Mouse (Mus musculus) limb, embryonic 14.5 days (tissue): Measurements from ENCODE around the gene Ranbp1. TPM values are rescaled to one million over a fixed set of nuclear protein-coding genes. Genes with fewer than 3 reads are reported as not detected.

Experiments
- ATAC-seq: fragments of 200-750 bp; cut with Nextera tagmentation; 2 replicates; pipeline ENCODE4 v1.8.0; 2017; ENCODE audit warnings: low read depth, moderate number of reproducible peaks, moderate TSS enrichment; ENCODE audit not compliant: low FRiP score
- DNase-seq: peaks from one replicate; pipeline ENCODE4 v3.0.0-alpha.2; 2015; ENCODE audit warnings: low spot score
- H3K27ac ChIP-seq: fragments of 300-500 bp; sonication (generic); replicated peaks from 2 replicates; pipeline ENCODE4 v1.5.1; 2014; ENCODE audit warnings: low read depth, mild to moderate bottlenecking, low read length, moderate library complexity, mixed read lengths
- H3K27me3 ChIP-seq: fragments of 300-500 bp; sonication (generic); 2 replicates; pipeline ENCODE4 v1.6.1; 2014; ENCODE audit warnings: low read length, mixed read lengths; ENCODE audit not compliant: control insufficient read depth, insufficient read depth
- H3K36me3 ChIP-seq: fragments of 300-500 bp; sonication (generic); 2 replicates; pipeline ENCODE4 v1.6.1; 2014; ENCODE audit warnings: mild to moderate bottlenecking, low read length, moderate library complexity, mixed read lengths; ENCODE audit not compliant: control insufficient read depth, insufficient read depth
- H3K4me1 ChIP-seq: fragments of 300-500 bp; sonication (generic); 2 replicates; pipeline ENCODE4 v1.6.1; 2014; ENCODE audit warnings: antibody characterized with exemption, low read length, mixed read lengths; ENCODE audit not compliant: control insufficient read depth, insufficient read depth
- H3K4me2 ChIP-seq: fragments of 300-500 bp; sonication (generic); replicated peaks from 2 replicates; pipeline ENCODE4 v1.6.1; 2014; ENCODE audit warnings: low read depth, mild to moderate bottlenecking, low read length, moderate library complexity; ENCODE audit not compliant: severe bottlenecking
- H3K4me3 ChIP-seq: fragments of 300-500 bp; sonication (generic); replicated peaks from 2 replicates; pipeline ENCODE4 v1.5.1; 2014; ENCODE audit warnings: low read length
- H3K9ac ChIP-seq: fragments of 300-500 bp; sonication (generic); 2 replicates; pipeline ENCODE4 v1.6.1; 2014; ENCODE audit warnings: mild to moderate bottlenecking, low read depth, low read length, moderate library complexity; ENCODE audit not compliant: severe bottlenecking
- H3K9me3 ChIP-seq: fragments of 300-500 bp; sonication (generic); 2 replicates; pipeline ENCODE4 v1.6.1; 2016; ENCODE audit warnings: low read length; ENCODE audit not compliant: control insufficient read depth
- POLR2A ChIP-seq: fragments of 200-500 bp; IDR thresholded peaks from 2 replicates; pipeline ENCODE4 v1.8.0; 2012; ENCODE audit warnings: inconsistent platforms, mild to moderate bottlenecking, moderate library complexity, borderline replicate concordance; ENCODE audit not compliant: insufficient read depth, insufficient read length; ENCODE audit errors: extremely low read depth
- WGBS: fragments of 180-500 bp; shearing (Covaris S2); extraction: QIAGEN DNeasy Blood & Tissue Kit; methylation state at CpG from one replicate; pipeline ENCODE4 v1.1.7; 2014; 5-methylcytosine and 5-hydroxymethylcytosine counted together
- polyA plus RNA-seq, 2 experiments: library from polyadenylated mRNA; depleted of rRNA in 1 of 2; stranded (reverse) in 1 of 2; unstranded in 1 of 2; fragments of >200 nt; fragmentation: Nextera tagmentation in 1 of 2; extraction: Ambion mirVana in 1 of 2; gene quantifications; 2 replicates each; pipeline versions ENCODE4 v1.2.1 to v1.2.3; 2012 to 2014

The Ranbp1 gene
- polyA plus RNA-seq, 2 experiments, result 276 to 542 TPM

GRCm38 (mm10) chr16:18275166-18275565 lies 26.6 kb upstream of the Ranbp1 start:
- no peak overlapping the region for H3K4me2 ChIP-seq
- WGBS, result 71% methylated on average over 2 of the region's 2 CpGs
- H3K27me3 ChIP-seq, result no peaks in the 10 kb centered on the region
- no peak for TF ChIP-seq POLR2A
- no peak overlapping the region for H3K4me3 ChIP-seq
- H3K36me3 ChIP-seq, result peaks cover 93% of the 10 kb centered on the region
- H3K9me3 ChIP-seq, result no peaks in the 10 kb centered on the region
- H3K4me1 ChIP-seq, result no peaks in the 10 kb centered on the region
- H3K9ac ChIP-seq, result no peak overlapping the region
- no peak overlapping the region for H3K27ac ChIP-seq
- no peak for DNase-seq
- no peak for ATAC-seq

- Histone ChIP-seq H3K27ac (no peak overlapping the region), H3K4me2 (no peak overlapping the region), H3K9ac (no peak overlapping the region), H3K9me3 (no peaks in the 10 kb centered on the region), H3K4me3 (no peak overlapping the region), H3K27me3 (no peaks in the 10 kb centered on the region), H3K4me1 (no peaks in the 10 kb centered on the region), H3K36me3 (peaks cover 94% of the 10 kb centered on the region)
- 92% methylated on average over 5 of the region's 5 CpGs for WGBS
- ATAC-seq (no peak), DNase-seq (no peak)
- no peak for TF ChIP-seq POLR2A
These were observed 19.6 kb upstream of the Ranbp1 start for GRCm38 (mm10) chr16:18268182-18268581.

GRCm38 (mm10) chr16:18265024-18265423 lies 16.5 kb upstream of the Ranbp1 start:
- Histone ChIP-seq H3K4me3 (no peak overlapping the region), H3K9ac (no peak overlapping the region), H3K27me3 (no peaks in the 10 kb centered on the region), H3K4me2 (no peak overlapping the region), H3K36me3 (peaks cover 90% of the 10 kb centered on the region), H3K4me1 (no peaks in the 10 kb centered on the region), H3K27ac (no peak overlapping the region), H3K9me3 (no peaks in the 10 kb centered on the region)
- DNase-seq (no peak), ATAC-seq (no peak)
- no peak for TF ChIP-seq POLR2A
- 78% methylated on average over 2 of the region's 2 CpGs for WGBS

- WGBS, result 96% methylated on average over 2 of the region's 2 CpGs
- H3K9me3 ChIP-seq, result no peaks in the 10 kb centered on the region
- H3K27me3 ChIP-seq, result no peaks in the 10 kb centered on the region
- H3K4me3 ChIP-seq, result no peak within 1 kb of the TSS
- DNase-seq (no peak), ATAC-seq (no peak)
- H3K4me1 ChIP-seq, result no peaks in the 10 kb centered on the region
- H3K36me3 ChIP-seq, result peaks cover 93% of the 10 kb centered on the region
- H3K4me2 ChIP-seq, result no peak within 1 kb of the TSS
- no peak within 1 kb of the TSS for H3K27ac ChIP-seq
- TF ChIP-seq POLR2A, result no peak
- no peak within 1 kb of the TSS for H3K9ac ChIP-seq
These were observed 9.7 kb upstream of the Ranbp1 start, which contains the start of gene Gm49776 for GRCm38 (mm10) chr16:18258221-18258620. Gene Gm49776, minus strand, starts transcription at chr16:18258321.

GRCm38 (mm10) chr16:18253866-18254265 lies 5.3 kb upstream of the Ranbp1 start:
- no peak overlapping the region for H3K4me2 ChIP-seq
- H3K36me3 ChIP-seq, result peaks cover 80% of the 10 kb centered on the region
- no peak overlapping the region for H3K4me3 ChIP-seq
- WGBS, result 82% methylated on average over 1 of the region's 1 CpGs
- H3K9me3 ChIP-seq, result no peaks in the 10 kb centered on the region
- no peak overlapping the region for H3K9ac ChIP-seq
- H3K27me3 ChIP-seq, result no peaks in the 10 kb centered on the region
- no peak for TF ChIP-seq POLR2A
- H3K4me1 ChIP-seq, result peaks cover 16% of the 10 kb centered on the region; the same call in 1 of the 2 replicates
- DNase-seq, result no peak
- H3K27ac ChIP-seq, result no peak overlapping the region
- no peak for ATAC-seq

GRCm38 (mm10) chr16:18252736-18253135 lies 4.2 kb upstream of the Ranbp1 start:
- Histone ChIP-seq H3K9ac (no peak overlapping the region), H3K4me2 (no peak overlapping the region), H3K36me3 (peaks cover 70% of the 10 kb centered on the region), H3K27ac (no peak overlapping the region), H3K4me3 (no peak overlapping the region), H3K4me1 (peaks cover 16% of the 10 kb centered on the region; the same call in 1 of the 2 replicates), H3K9me3 (no peaks in the 10 kb centered on the region), H3K27me3 (no peaks in the 10 kb centered on the region)
- TF ChIP-seq POLR2A, result no peak
- WGBS, result 82% methylated on average over 6 of the region's 6 CpGs
- ATAC-seq (no peak), DNase-seq (no peak)
